Mouse (Mus musculus) urinary bladder, adult 2 months (tissue): ENCODE measurements at regions not wholly inside any gene's neighbourhood (a gene's known extent, or its start where the extent isn't known, plus 50 kb on each side); places are given as distances from the start of the nearest gene placed in this dataset.

Experiments used
- DNase-seq: peaks from one replicate; pipeline ENCODE4 v3.0.0; 2022; ENCODE audit warnings: low spot score

- no peak for DNase-seq
These were observed 521.8 kb downstream of the Nr2f2 start for GRCm38 (mm10) chr7:69844631-69845324.

DNA sequence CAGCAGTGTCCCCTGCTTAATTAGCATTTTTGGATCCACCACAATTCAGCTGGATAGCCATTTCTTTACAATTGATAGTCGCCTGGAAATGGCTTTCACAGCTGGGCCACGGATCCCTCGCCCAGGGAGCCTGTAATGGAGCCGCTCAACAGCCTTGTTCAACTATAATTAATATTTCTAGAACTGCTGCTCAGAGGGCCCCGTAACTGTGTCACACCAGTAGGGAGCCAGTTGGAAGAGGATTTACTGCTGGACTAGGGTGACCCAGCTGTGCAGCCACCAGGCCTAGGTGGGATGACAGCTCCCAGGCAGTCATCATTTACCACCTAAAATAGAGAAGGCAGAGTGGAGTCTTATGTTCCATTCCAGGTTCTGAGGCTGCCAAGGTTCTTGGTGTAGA is 529.2 kb downstream of the Nr2f2 start:
- no peak for DNase-seq

DNA sequence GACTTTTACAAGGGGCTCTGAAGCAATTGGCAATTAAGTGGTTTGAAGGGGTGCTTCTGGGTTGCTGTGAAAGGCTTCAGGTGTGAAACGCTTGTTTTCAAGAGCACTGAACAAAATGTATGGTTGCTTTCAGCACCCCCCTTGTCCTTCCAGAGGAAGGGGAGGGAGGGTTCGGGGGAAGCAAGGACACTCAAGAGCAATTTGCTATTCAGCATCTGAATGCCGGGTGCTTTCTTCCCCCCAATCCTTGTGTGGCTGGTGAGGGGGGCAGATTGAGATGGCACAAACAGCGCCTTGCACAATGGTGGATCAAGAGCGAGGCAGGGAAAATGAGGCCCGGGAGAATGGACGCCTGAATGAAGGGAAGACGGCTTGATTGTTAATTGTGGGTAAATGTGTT is 539.3 kb downstream of the Nr2f2 start:
- DNase-seq = no peak

- no peak for DNase-seq
These were observed 546.0 kb downstream of the Nr2f2 start for GRCm38 (mm10) chr7:69820570-69820969.

DNA sequence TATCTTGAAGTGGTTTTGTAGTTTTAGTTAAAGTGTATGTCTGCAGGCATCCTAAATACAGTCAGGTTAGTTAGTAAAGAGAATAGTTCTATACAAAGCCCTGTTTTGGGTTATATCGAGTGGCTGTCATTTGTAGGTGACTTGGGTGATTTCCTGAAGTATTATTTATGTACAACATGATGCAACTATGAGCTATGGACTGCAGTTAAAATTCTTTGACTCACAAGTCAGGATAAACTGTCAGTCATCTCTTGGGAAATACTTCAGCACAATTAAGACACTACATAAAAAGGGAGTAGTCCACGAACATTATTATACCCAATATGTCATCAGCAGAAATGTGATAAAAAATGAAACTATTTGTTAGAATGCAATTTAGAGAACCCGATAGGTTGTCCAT is 554.2 kb downstream of the Nr2f2 start:
- no peak for DNase-seq

DNA sequence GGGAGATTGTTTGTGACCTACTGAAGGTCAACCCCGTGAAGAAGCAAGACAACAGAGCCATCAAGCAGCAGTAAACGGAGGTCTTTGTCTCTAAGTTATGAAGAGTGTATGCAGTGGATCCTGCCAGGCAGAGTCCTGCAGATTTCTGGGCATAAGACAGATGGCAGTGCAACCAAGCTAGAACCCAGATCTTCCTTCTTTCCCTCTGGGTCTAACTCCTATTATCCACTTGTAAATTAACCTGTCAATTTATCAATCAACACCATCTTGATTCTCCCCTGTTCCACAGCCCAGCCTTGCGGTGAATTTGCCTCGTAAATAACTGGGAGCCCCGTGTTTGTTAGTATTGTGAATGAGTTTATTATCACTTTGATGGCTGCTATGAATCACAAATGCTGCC is 555.7 kb downstream of the Nr2f2 start:
- DNase-seq = no peak

- peak; percentile 17 for DNase-seq
These were observed 559.3 kb downstream of the Nr2f2 start for GRCm38 (mm10) chr7:69807220-69807619.

- DNase-seq = no peak
These were observed 595.6 kb downstream of the Nr2f2 start for GRCm38 (mm10) chr7:69770980-69771348.

DNA sequence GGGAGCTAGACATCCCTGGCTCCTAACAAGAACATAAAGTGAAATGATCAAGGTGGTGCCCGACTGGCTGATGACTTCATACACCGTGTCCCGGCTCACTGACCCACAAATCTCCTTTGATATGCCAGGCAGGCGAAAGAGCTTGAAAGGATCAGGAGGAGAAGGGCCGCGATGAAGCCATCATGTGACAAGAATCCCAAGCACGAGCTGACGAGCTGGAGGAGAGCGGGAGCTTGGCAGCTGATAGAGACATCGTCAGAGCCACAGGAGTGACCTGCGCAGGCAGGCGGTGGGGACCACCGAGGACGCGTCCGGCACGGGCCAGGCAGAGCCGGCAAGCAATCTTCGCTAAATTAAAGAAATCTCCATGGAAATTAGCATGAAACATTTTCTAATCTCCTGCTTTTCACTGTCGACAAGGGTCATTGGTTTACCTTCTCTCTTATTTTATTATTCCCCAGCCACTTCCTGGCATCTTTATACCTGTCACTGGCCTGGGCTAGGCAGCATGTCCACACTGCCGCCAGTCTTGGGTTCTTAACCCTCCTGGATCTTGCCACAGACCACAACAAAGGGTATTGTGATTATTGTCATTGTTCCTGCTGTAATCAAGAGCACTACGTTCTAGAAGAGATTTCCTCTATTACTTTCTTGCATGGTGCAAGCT is 596.1 kb downstream of the Nr2f2 start:
- no peak for DNase-seq

- DNase-seq = no peak
These were observed 600.1 kb downstream of the Nr2f2 start for GRCm38 (mm10) chr7:69766451-69766850.

GRCm38 (mm10) chr7:69740495-69740894 is 626.0 kb downstream of the Nr2f2 start:
- no peak for DNase-seq

GRCm38 (mm10) chr7:69738998-69739397 is 627.5 kb downstream of the Nr2f2 start:
- no peak for DNase-seq

DNA sequence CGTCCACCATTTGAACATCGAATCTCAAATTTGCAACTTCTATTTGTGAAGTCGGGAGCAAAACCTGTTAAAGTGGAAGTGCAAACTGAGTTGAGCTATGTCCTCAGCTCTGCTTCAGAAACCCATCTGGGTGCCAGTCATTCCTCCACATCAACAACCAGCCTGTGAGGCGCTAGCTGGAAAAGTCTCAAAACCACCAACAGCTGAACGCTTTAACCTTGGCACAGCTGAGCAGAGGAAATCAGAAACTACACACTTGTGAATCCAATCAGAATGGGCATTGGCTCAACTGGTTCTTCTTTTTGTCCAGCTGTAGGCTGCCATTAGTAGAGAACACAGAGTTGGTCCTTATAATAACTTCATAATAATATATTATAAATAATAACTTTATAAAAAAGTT is 651.5 kb downstream of the Nr2f2 start:
- no peak for DNase-seq

GRCm38 (mm10) chr7:69670211-69670610 is 696.3 kb downstream of the Nr2f2 start:
- DNase-seq = no peak

- DNase-seq = no peak
These were observed 711.0 kb downstream of the Nr2f2 start for GRCm38 (mm10) chr7:69655583-69655982.

- no peak for DNase-seq
These were observed 721.1 kb downstream of the Nr2f2 start for GRCm38 (mm10) chr7:69645449-69645848.

DNA sequence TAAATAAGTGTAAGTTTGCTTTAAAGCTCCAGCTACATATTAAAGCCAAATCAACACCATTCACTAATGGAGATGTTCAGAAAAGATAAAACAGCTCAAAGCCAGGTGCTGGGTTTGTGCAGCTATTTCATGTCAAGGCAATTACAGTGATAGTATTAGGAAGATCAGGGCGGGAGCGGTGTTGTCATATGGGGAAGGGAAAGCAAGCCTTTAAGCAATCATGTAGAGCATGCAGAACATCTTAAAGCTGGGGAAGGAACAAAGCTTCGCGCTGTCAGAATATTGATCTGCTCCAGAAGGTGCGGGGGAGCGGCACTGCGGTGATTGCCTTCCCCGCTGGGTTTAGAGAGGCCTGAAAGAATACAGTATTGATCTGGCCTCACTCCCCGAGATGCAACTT is 724.9 kb downstream of the Nr2f2 start:
- no peak for DNase-seq

DNA sequence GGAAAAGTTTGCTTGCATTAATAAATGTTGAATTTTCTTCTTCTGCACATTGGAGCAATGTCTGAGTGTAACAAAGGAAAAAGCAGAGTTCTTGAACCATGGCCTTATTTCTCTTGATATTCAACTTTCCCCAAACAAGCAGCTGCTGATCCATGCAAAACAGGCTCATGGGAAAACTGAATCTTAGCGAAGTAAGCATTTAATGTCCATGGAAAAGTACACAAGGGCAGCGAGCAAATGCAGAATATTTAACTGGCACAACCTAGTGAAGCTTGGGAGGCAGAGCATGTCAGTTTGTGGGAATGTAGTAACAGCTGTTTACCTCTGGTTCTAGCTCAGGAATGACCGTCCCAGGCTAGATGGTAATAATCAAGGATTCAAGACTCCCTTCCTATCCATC is 766.7 kb downstream of the Nr2f2 start:
- no peak for DNase-seq

DNA sequence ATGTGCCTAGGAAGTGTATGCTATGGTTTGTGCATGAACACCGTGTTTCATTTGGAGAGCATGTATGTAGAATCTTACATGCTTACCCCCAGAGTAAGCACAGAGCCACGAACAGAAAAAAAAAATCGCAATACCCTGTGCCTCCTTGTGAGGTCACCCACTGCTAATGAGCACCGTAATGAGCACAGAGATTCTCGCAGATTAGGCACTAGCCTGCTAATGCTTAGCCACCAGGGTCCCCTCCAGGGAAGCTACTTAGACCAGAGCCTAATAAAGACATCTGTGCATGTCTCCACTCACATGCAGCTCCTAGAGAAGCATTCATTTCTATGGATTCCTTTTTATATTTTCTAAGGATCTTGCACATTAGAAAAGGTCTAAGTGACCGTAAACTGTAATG is 780.8 kb downstream of the Nr2f2 start:
- no peak for DNase-seq

DNA sequence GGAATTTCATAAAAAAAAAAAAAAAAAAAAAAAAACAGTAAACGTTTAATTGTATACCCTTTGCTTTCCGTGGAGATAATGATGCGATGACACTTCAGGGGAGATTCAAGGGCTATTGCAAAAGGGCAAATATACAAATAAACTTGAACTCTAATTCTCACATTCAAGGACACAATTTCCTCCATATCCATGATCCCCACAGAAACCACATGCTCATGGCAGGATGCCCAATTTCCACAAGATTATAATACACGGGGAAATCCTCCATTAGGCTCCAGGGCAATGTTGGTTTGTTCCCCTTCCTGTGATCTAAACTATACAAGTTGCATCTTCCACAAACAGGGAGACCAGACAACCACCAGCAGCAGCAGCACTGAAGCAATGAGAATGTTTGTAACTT is 781.4 kb downstream of the Nr2f2 start:
- DNase-seq = no peak

GRCm38 (mm10) chr7:69584516-69584915 is 782.0 kb downstream of the Nr2f2 start:
- no peak for DNase-seq

DNA sequence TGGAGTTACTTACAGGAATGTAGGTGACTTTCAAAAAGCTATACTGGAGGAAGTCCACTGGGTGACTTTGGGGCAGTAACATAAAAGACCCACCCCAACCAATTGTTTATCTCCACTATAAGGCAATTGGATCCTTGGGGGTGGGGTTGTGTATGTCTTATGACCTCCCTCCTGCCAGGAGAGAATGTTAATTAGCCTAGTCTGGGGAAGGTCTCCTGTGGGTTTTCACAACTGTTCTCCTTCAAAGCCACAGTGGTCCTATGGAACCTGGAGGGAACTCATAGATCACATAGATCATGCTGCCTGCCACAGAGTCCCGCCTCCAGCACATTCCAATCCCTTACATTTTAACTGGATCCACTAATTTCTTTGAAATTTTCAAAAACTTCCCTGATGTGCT is 782.6 kb downstream of the Nr2f2 start:
- DNase-seq = no peak

- no peak for DNase-seq
These were observed 784.9 kb downstream of the Nr2f2 start for GRCm38 (mm10) chr7:69581668-69582067.
